Mouse (Mus musculus): Measurements from ENCODE around the gene Kdf1. TPM values are rescaled to one million over a fixed set of nuclear protein-coding genes. Genes with fewer than 3 reads are reported as not detected.

Kdf1 gene
- total and polyA plus RNA-seq, 3 experiments: 0.04 to 0.12 TPM; not detected in 1

DNA sequence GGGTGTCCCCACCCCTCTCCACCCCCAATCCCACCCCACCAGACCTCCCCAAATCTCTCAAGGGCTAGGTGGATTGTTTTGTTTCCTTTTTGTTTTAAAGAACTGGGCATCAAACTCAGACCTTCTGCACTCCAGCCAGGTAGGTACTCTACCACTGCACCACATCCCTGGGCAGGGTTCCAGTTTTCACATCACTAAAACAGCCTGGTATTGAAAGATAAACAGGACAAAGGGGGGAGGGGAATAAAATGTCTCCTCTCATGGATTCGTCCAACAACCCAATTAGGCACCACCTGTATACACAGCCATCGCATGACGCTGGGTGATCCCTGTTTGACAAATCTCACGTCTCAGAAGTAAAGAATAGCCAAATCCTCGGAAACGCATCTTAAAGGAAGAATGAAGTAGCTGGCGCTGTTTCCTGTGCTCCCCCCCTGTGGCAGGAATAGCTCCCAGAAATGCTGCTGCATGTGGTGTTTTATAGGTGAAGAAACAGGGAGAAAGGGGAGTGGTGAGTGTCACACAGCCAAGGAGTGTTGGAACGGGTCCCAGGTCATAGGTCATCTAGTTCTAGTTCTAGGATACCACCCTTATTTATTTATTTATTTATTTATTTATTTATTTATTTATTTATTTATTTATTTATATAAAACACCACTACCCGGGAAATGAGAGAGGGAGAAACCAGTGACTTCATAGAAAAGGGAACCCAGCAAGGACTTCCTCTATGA lies 13.8 kb upstream of the Kdf1 start:
- Histone ChIP-seq H3K79me2 (ENCODE audit: control insufficient read depth, insufficient read depth, low read length, poor library complexity) (no peaks in the 10 kb centered on the region), H3K9me3 (replicated peaks; ENCODE audit: insufficient read depth, low read length) (no peaks in the 10 kb centered on the region), H3K4me3 (ENCODE audit: control insufficient read depth in 1 of 2, insufficient read depth in 1 of 2, low read depth in 2 of 2, low read length in 2 of 2) (no peak overlapping the region), H3K36me3 (ENCODE audit: control insufficient read depth in 1 of 2, insufficient read depth in 2 of 2, low read length in 2 of 2) (peaks cover 0 to 32% of the 10 kb centered on the region in 2 experiments; a peak in 2 of 4 replicates), H3K27me3 (ENCODE audit: control insufficient read depth in 1 of 2, insufficient read depth in 2 of 2, low read length in 2 of 2) (no peaks in the 10 kb centered on the region), H3K9ac (ENCODE audit: control insufficient read depth, low read depth, low read length, poor library complexity, severe bottlenecking) (no peak overlapping the region; the same call in 1 of the 2 replicates), H3K4me1 (ENCODE audit: control insufficient read depth in 1 of 2, insufficient read depth in 2 of 2, low read length in 2 of 2) (peaks cover 32 to 44% of the 10 kb centered on the region in 2 experiments), H3K27ac (ENCODE audit: control insufficient read depth, low read depth, low read length) (no peak overlapping the region; the same call in 1 of the 2 replicates)
- peak; percentile 52 for DNase-seq (ENCODE audit: low read depth, low spot score)
- TF ChIP-seq MYB (IDR thresholded peaks at IDR 0.05; ENCODE audit: low read depth, low read length) (no peak), CHD1 (IDR thresholded peaks at IDR 0.05; ENCODE audit: low read depth, low read length) (no peak), POLR2AphosphoS5 (IDR thresholded peaks at IDR 0.05; ENCODE audit: borderline replicate concordance, low read depth, low read length) (no peak), GATA1 (IDR thresholded peaks at IDR 0.05; ENCODE audit: low read depth, low read length) (peak; percentile 29; the same call in 1 of the 2 replicates), USF1 (IDR thresholded peaks at IDR 0.05; ENCODE audit: low read depth, low read length) (no peak), GABPA (IDR thresholded peaks at IDR 0.05; ENCODE audit: low read depth, low read length) (no peak), TAL1 (IDR thresholded peaks at IDR 0.05; ENCODE audit: low read length) (peak; percentile 49), ZC3H11A (IDR thresholded peaks at IDR 0.05; ENCODE audit: low read depth, low read length) (no peak), KAT2A (conservative IDR thresholded peaks at IDR 0.05; ENCODE audit: low read depth, low read length) (no peak), USF2 (IDR thresholded peaks at IDR 0.05; ENCODE audit: borderline replicate concordance in 1 of 2, insufficient read depth in 1 of 2, low read depth in 1 of 2, low read length in 2 of 2) (no peak), ZMIZ1 (IDR thresholded peaks at IDR 0.05; ENCODE audit: low read depth, low read length) (no peak), EP300 (IDR thresholded peaks at IDR 0.05; ENCODE audit: low read depth in 1 of 2, low read length in 2 of 2) (peak; percentile 65 to 77), JUND (IDR thresholded peaks at IDR 0.05; ENCODE audit: low read depth, low read length) (no peak), SIN3A (IDR thresholded peaks at IDR 0.05; ENCODE audit: low read length) (peak; percentile 33), RCOR1 (IDR thresholded peaks at IDR 0.05; ENCODE audit: low read depth, low read length) (0 out of 2 replicates have a peak, but pooled peaks have one; percentile 23), TBP (IDR thresholded peaks at IDR 0.05; ENCODE audit: low read depth, low read length) (no peak), ZNF384 (IDR thresholded peaks at IDR 0.05; ENCODE audit: low read depth, low read length) (no peak), ETS1 (IDR thresholded peaks at IDR 0.05; ENCODE audit: low read depth, low read length) (peak; percentile 47), ELF1 (IDR thresholded peaks at IDR 0.05; ENCODE audit: low read depth, low read length) (no peak), POLR2AphosphoS2 (IDR thresholded peaks at IDR 0.05; ENCODE audit: low read length) (no peak), ZKSCAN1 (IDR thresholded peaks at IDR 0.05; ENCODE audit: low read depth, low read length) (no peak), UBTF (IDR thresholded peaks at IDR 0.05; ENCODE audit: borderline replicate concordance, insufficient read depth, low read depth, low read length) (no peak), TCF12 (IDR thresholded peaks at IDR 0.05; ENCODE audit: low read depth, low read length) (peak; percentile 83)

Data from MEL (cell line).